Mouse (Mus musculus): ENCODE results near the gene Mgea5.

GRCm38 (mm10) chr19:45796061-45796556 lies 12.5 kb upstream of the Mgea5 start:
- TF ChIP-seq MAX (IDR thresholded peaks at IDR 0.05; ENCODE audit: low read depth) (no peak), TCF12 (IDR thresholded peaks at IDR 0.05; ENCODE audit: insufficient read depth, poor library complexity, severe bottlenecking) (no peak), POLR2A (IDR thresholded peaks at IDR 0.05; ENCODE audit: insufficient read length, low read depth) (no peak), E2F4 (IDR thresholded peaks at IDR 0.05; ENCODE audit: insufficient read depth) (no peak), CEBPB (IDR thresholded peaks at IDR 0.05; ENCODE audit: insufficient read depth, poor library complexity, severe bottlenecking) (no peak), REST (IDR thresholded peaks at IDR 0.05; ENCODE audit: insufficient read depth, insufficient read length) (no peak)
